Mouse (Mus musculus) lung, postnatal 0 days (tissue): ENCODE results near the gene Gstp1. TPM values are rescaled to one million over a fixed set of nuclear protein-coding genes. Genes with fewer than 3 reads are reported as not detected.
A peak's percentile ranks its signal among the peaks of the same experiment; 100 is the strongest.
"Not testable (repeated sequence)": the region's sequence is repeated elsewhere in the genome, so short reads cannot be mapped to it uniquely, and the experiment has no call there.

Source experiments
- ATAC-seq: fragments of 200-750 bp; cut with Nextera tagmentation; 2 replicates; pipeline ENCODE4 v1.8.0; 2017; ENCODE audit warnings: moderate library complexity
- DNase-seq: peaks from one replicate; pipeline ENCODE4 v3.0.0-alpha.2; 2016; ENCODE audit warnings: low spot score
- H3K27ac ChIP-seq: fragments of 300-500 bp; sonication (generic); 2 replicates; pipeline ENCODE4 v1.5.1; 2014; ENCODE audit warnings: antibody characterized with exemption, mild to moderate bottlenecking, low read length, mixed read lengths
- H3K27me3 ChIP-seq: fragments of 300-500 bp; sonication (generic); replicated peaks from 2 replicates; pipeline ENCODE4 v1.6.1; 2014; ENCODE audit warnings: low read length, mixed read lengths; ENCODE audit not compliant: insufficient read depth
- H3K36me3 ChIP-seq: fragments of 300-500 bp; sonication (generic); 2 replicates; pipeline ENCODE4 v1.6.1; 2014; ENCODE audit warnings: low read length, mixed read lengths; ENCODE audit not compliant: insufficient read depth
- H3K4me1 ChIP-seq: fragments of 300-500 bp; sonication (generic); 2 replicates; pipeline ENCODE4 v1.6.1; 2014; ENCODE audit warnings: antibody characterized with exemption, low read depth, low read length, mixed read lengths; ENCODE audit not compliant: insufficient read depth
- H3K4me2 ChIP-seq: fragments of 300-500 bp; sonication (generic); replicated peaks from 2 replicates; pipeline ENCODE4 v1.6.1; 2014; ENCODE audit warnings: low read depth, mild to moderate bottlenecking, low read length, moderate library complexity, mixed read lengths
- H3K4me3 ChIP-seq: fragments of 300-500 bp; sonication (generic); 2 replicates; pipeline ENCODE4 v1.5.1; 2014; ENCODE audit warnings: low read depth, low read length
- H3K9ac ChIP-seq: fragments of 300-500 bp; sonication (generic); replicated peaks from 2 replicates; pipeline ENCODE4 v1.6.1; 2014; ENCODE audit warnings: low read depth, mild to moderate bottlenecking
- H3K9me3 ChIP-seq: fragments of 300-500 bp; sonication (generic); 2 replicates; pipeline ENCODE4 v1.6.1; 2016; ENCODE audit warnings: low read length, mixed read lengths
- CTCF ChIP-seq: IDR thresholded peaks from 2 replicates; pipeline ENCODE4 v1.5.1; 2016; ENCODE audit warnings: antibody characterized with exemption, mild to moderate bottlenecking
- EP300 ChIP-seq: IDR thresholded peaks from 2 replicates; pipeline ENCODE4 v1.6.1; 2016; ENCODE audit warnings: antibody characterized with exemption, mild to moderate bottlenecking, control low read depth
- WGBS: fragments of 180-500 bp; shearing (Covaris S2); extraction: QIAGEN DNeasy Blood & Tissue Kit; methylation state at CpG from one replicate; pipeline ENCODE4 v1.1.7; 2014; 5-methylcytosine and 5-hydroxymethylcytosine counted together
- polyA plus RNA-seq: library from polyadenylated mRNA; unstranded; fragments of >200 nt; fragmentation: Nextera tagmentation; extraction: Ambion mirVana; gene quantifications from 2 replicates; pipeline ENCODE4 v1.2.1, GENCODE M21; 2015

The Gstp1 gene
- polyA plus RNA-seq, 1 experiment from 2014 or later, result 288 TPM

DNA sequence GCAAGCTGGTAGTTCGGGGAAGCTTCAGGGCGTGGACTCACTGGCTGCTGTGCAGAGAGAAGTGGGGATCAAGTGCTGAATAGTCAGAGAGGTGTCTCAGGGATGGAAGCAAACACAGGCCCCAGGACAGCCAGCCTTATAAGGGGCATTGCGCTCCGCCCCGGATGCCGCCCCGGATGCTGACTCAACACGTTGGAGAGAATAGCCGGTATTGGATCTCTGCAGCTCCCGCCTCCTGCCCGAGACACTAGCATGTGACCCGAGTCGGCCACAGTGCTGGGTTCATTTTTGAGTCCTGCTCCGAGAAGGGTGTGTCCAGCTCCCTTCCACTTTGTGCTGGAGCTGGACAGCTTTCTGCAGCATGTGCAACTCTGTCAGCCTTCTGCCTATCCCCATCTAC is 4.3 kb upstream of the Gstp1 start:
- peaks cover 4% of the 10 kb centered on the region; the same call in 1 of the 2 replicates for H3K4me1 ChIP-seq
- ATAC-seq (peak; percentile 13), DNase-seq (peak; percentile 39)
- H3K4me3 ChIP-seq, result no peak overlapping the region
- no peak overlapping the region for H3K4me2 ChIP-seq
- no peak overlapping the region for H3K9ac ChIP-seq
- H3K27ac ChIP-seq, result no peak overlapping the region
- H3K36me3 ChIP-seq, result no peaks in the 10 kb centered on the region
- no peaks in the 10 kb centered on the region for H3K9me3 ChIP-seq
- H3K27me3 ChIP-seq, result no peaks in the 10 kb centered on the region
- WGBS, result 60% methylated on average over 14 of the region's 14 CpGs
- TF ChIP-seq EP300, result no peak
- no peak for TF ChIP-seq CTCF

DNA sequence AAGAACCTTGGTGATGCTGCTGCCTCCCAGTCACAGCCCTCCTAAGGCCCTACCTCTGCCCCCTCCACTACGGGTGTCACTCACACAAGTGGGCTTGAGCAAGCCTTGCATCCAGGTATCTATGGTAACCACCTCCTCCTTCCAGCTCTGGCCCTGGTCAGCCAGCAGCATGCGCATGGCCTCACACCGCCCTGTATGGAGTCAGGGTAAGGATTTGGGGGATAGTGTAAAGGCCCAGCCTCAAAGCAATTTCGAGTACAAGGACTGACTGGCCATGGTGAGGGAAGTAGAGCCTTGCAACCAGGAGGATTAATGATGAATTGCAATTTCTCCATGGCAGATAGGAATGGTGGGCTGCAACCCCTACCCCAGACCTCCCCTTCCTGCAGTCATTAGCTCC is 3.7 kb upstream of the Gstp1 start:
- H3K9ac ChIP-seq, H3K36me3 ChIP-seq, H3K4me1 ChIP-seq, H3K4me3 ChIP-seq, DNase-seq, H3K27me3 ChIP-seq, ATAC-seq, H3K9me3 ChIP-seq, H3K27ac ChIP-seq, H3K4me2 ChIP-seq: not testable (repeated sequence)
- WGBS, result 85% methylated on average over 3 of the region's 4 CpGs

DNA sequence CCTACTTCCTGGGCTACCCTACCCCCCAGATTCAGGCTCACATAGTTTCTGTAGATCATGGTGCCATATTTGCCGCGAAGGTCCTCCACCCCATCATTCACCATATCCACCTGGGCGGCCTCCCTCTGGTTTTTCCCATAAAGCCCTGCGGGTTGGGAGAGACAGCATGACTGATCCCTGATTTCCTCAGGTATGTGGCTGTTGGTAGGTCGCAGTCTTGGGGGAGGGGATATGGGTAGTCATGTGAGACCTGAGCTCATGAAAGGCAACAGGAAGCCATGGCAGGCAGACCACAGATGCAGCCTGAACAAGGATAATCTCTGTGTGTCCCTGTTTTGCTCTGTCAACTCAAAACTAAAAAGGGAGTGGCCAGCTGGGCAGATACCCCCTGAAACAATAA is 3.2 kb upstream of the Gstp1 start:
- not testable (repeated sequence) for H3K36me3 ChIP-seq, H3K4me3 ChIP-seq, H3K9me3 ChIP-seq, DNase-seq, H3K4me1 ChIP-seq, H3K27me3 ChIP-seq, H3K4me2 ChIP-seq, H3K9ac ChIP-seq, H3K27ac ChIP-seq, ATAC-seq
- WGBS, result 84% methylated on average over 5 of the region's 5 CpGs

DNA sequence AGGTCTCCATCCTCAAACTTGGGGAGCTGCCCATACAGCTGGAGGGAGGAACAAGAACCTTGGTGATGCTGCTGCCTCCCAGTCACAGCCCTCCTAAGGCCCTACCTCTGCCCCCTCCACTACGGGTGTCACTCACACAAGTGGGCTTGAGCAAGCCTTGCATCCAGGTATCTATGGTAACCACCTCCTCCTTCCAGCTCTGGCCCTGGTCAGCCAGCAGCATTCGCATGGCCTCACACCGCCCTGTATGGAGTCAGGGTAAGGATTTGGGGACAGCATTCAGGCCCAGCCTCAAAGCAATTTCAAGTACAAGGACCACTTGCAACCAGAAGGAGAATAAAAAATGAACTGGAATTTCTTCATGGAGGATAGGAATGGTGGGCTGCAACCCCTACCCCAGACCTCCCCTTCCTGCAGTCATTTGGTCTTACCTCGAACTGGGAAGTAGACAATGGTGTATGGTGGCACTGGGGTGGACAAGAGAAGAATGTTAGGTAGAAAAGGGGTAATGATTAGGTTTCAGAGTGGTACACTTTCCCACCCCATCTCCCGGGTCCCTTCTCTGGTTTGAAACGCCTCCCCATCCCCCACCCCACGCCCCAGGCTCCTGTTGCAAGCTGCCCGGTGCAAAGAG is 514 bp downstream of the Gstp1 start:
- Histone ChIP-seq H3K4me2 (peak overlapping the region; percentile 80), H3K27ac (peak overlapping the region; percentile 64), H3K4me3 (peak overlapping the region; percentile 58), H3K9ac (peak overlapping the region; percentile 51)
- H3K9me3 ChIP-seq, H3K4me1 ChIP-seq, DNase-seq, H3K27me3 ChIP-seq, H3K36me3 ChIP-seq: not testable (repeated sequence)
- 18% methylated on average over 7 of the region's 8 CpGs for WGBS
- peak; percentile 28; the same call in 1 of the 2 replicates for ATAC-seq

DNA sequence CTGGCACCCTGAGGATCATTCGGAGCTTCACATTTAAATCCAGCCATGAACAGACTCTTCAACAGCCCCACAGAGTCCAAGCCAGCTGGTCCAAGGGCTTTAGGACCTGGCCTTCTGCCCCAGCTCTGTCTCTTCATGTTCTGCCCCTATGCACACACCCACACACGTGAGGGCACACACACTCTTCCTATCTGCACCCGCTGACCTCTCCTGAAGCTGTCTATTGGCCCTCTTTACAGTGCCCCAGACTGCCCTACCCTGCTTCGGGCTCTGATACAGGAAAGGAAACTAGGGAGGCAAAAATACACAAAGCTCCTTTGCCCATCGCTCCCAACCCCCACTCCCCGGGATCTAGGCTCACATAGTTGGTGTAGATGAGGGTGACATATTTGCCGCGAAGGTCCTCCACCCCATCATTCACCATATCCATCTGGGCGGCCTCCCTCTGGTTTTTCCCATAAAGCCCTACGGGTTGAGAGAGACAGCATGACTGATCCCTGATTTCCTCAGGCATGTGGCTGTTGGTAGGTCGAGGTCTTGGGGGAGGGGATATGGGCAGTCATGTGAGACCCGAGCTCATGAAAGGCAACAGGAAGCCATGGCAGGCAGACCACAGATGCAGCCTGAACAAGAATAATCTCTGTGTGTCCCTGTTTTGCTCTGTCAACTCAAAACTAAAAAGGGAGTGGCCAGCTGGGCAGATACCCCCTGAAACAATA is 1.3 kb downstream of the Gstp1 start:
- Histone ChIP-seq H3K4me2 (no peak overlapping the region), H3K36me3 (no peaks in the 10 kb centered on the region), H3K9me3 (no peaks in the 10 kb centered on the region), H3K4me1 (no peaks in the 10 kb centered on the region), H3K9ac (no peak overlapping the region), H3K4me3 (no peak overlapping the region), H3K27me3 (no peaks in the 10 kb centered on the region), H3K27ac (no peak overlapping the region)
- ATAC-seq (no peak), DNase-seq (no peak)
- TF ChIP-seq CTCF, result no peak
- no peak for TF ChIP-seq EP300
- WGBS, result 67% methylated on average over 12 of the region's 12 CpGs

DNA sequence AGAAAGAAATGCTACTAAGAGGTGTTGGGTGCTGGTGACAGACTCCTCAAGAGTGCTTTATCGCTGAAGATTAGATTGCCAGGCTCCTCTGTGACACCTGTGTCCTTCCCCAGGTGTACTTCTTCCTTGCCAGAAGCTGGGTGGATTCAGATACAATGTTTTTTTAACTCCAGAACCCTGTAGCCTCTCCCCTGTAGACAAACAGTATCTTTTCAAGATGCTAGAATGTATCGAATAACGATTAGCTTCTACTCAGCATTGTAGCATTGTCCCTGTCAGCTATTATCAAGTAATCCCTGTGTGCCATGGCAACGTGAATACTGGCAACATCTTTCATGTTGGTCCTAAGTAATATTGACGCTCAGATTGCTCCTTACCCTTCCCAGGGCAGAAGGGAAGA is 4.0 kb downstream of the Gstp1 start:
- ATAC-seq (no peak), DNase-seq (no peak)
- H3K4me2 ChIP-seq, result no peak overlapping the region
- TF ChIP-seq EP300, result no peak
- no peak for TF ChIP-seq CTCF
- no peaks in the 10 kb centered on the region for H3K27me3 ChIP-seq
- H3K4me1 ChIP-seq, result no peaks in the 10 kb centered on the region
- WGBS, result 46% methylated on average over 5 of the region's 5 CpGs
- H3K36me3 ChIP-seq, result no peaks in the 10 kb centered on the region
- H3K9me3 ChIP-seq, result no peaks in the 10 kb centered on the region
- no peak overlapping the region for H3K4me3 ChIP-seq
- H3K27ac ChIP-seq, result no peak overlapping the region
- H3K9ac ChIP-seq, result no peak overlapping the region
